Mouse (Mus musculus) kidney, postnatal 4 days (tissue): Measurements from ENCODE around the gene Tas1r2.

Experiments used
- DNase-seq, 2 experiments: peaks; one replicate each; pipeline ENCODE4 v3.0.0; 2021; ENCODE audit warnings: mixed read lengths in 2 of 2

The Tas1r2 gene

GRCm38 (mm10) chr4:139639801-139640200, 13.5 kb upstream of the Tas1r2 start:
- peak in 1 of 2 experiments; percentile 68 for DNase-seq

GRCm38 (mm10) chr4:139640333-139640732, 13.0 kb upstream of the Tas1r2 start:
- DNase-seq, result no peak

- DNase-seq, result no peak
These were observed 12.6 kb upstream of the Tas1r2 start for GRCm38 (mm10) chr4:139640775-139641174.

DNA sequence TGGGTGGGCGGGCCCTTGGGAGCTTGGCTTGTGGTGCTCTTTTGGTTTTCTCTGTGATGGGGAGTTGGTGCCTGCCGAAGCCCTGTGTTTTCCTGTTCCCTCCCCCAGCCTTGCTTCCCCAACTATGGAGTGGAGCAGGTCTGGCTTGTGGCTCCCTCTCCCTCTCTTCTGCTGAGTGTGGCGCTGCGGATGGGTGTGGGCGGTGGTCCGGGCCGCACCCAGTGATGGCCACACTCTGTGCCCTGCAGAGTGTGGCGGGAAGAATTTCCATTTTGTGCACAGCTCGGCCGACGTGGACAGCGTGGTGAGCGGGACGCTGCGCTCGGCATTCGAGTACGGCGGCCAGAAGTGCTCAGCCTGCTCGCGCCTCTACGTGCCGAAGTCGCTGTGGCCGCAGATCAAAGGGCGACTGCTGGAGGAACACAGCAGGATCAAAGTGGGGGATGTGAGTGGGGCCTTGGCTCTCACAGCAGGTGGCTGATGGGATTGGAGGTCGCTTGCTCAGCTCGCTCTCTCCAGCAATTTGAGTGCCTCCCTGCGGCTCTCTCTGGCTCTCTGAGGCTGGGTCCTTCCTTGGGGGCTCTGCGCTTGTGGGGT, 11.4 kb upstream of the Tas1r2 start:
- DNase-seq, result peak; percentile 44 to 58

DNA sequence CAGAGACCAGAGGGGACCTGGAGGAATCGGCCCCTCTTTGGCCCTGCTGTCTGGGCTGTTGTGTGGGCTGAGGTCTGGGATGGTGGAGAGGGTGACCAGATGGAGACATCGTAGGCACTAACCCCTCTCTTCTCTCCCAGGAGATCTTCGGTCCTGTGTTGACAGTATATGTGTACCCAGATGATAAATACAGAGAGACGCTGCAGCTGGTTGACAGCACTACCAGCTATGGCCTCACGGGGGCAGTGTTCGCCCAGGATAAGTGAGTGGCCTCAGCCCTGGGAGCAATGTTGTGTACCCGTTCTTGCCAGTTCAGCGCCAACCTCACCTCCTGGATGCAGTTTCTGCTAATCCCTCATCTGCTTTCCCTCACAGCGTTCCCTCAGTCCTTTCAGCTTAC, 9.4 kb upstream of the Tas1r2 start:
- peak; percentile 88 to 89 for DNase-seq

DNA sequence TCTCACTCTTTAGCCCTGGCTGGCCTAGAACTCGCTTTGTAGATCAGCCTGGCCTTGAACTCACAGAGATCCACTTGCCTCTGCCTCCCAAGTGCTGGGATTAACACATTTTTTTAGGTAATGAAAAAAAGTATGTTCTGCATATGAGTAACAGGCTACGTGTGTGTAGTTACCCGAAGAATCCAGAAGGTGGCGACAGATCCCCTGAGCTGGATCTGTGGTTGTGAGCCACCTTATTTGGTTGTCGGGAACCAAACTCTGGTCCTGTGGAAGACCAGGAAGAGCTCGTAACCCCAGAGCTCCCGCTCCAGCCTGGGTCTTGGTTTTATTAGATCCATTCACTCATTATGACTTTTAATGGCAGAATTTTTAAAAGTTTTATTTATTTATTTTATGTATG, 6.4 kb upstream of the Tas1r2 start:
- no peak for DNase-seq

DNA sequence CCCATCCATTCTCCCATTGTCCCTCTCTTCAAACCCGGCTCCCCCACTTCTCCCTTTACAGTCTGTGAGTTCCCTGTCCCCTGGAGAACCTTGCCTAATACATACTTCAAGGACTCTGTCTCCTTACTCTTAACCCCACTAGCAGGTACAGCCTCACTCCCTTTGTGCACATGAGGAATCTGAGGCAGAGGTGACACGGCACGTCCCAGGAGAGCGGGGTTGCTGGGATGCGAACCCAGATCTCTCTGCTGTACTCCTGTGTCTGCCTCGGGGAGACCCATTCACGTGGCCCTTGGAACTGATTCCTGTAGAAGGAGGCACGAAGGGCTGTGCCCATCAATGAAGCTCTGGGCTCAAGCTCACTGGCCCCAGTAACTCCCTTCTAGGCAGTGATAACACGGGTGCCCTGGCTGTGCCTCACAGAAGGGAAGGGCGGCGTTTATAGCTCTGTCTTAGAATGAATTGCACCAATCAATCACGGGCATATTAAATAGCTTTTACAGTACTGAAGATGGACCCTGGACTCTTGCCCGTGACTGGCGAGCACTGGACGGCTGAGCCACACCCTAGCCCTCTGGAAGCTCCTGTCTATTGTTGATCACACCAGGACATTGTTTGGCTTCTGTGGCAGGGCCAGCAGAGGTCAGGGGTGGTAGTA, 3.1 kb upstream of the Tas1r2 start:
- DNase-seq, result no peak

- no peak for DNase-seq
These were observed 2.4 kb upstream of the Tas1r2 start for GRCm38 (mm10) chr4:139650907-139651306.

GRCm38 (mm10) chr4:139661897-139662296, 8.6 kb downstream of the Tas1r2 start:
- DNase-seq, result no peak

DNA sequence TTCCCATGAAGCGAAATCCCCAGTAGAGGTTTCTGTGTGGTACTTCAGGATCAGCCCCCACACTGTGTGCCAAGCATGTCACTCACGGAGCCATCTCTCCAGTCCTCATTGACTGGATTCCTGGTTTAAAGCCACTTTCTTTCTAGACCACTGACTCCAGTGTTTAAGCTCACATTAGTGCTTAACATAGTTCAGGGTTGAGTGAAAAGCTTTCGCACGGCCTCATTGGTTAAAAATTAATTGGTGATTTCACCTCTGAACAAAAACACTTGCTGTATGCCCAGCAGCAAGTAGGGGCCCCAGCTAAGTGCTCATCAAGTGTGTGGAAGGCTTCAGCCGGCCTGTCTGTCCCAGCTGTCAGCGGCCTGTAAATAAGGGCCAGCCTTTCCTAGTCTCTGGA, 14.3 kb downstream of the Tas1r2 start:
- DNase-seq, result no peak

DNA sequence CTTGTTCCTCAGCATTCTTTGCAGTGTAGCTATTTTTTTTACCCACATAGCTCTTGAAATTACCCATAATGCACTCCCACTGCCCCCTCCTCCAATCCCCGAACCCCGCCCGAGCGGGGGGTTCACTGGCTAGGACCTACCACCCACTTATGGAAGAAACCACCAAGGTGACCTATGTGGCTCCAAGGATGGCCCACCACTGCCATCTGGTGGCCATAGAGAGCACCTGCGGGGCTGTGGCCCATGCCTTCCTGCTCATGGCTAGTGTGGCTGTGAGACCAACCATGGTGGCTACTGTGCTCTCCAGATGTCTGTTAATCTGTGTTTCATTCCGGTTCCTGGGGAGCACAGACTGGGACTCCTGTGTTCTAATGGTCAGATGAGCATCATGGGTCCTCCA, 16.5 kb downstream of the Tas1r2 start:
- DNase-seq, result peak; percentile 75 to 76

- DNase-seq, result no peak
These were observed 22.4 kb downstream of the Tas1r2 start for GRCm38 (mm10) chr4:139675696-139676095.

- DNase-seq, result peak in 1 of 2 experiments; percentile 19
These were observed 30.6 kb downstream of the Tas1r2 start for GRCm38 (mm10) chr4:139683728-139684638.

DNA sequence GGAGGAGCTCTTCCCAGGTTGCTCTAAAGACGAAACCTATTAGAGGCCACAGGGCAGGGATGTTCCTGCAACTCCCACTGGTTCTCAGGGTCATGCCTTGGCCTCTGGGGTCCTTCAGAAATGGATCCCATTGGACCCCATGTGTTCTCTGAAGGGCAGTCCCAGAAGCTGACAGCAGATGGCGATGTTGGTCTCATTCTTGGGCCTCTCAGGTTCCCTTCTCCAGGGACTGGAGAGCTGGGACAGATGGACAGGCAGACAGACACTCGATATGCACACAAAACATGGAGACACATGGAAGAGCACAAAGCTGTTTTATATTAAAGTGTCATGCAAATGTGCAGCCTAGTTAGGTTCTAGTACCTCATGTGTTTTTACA, 31.3 kb downstream of the Tas1r2 start:
- peak; percentile 80 to 82 for DNase-seq

DNA sequence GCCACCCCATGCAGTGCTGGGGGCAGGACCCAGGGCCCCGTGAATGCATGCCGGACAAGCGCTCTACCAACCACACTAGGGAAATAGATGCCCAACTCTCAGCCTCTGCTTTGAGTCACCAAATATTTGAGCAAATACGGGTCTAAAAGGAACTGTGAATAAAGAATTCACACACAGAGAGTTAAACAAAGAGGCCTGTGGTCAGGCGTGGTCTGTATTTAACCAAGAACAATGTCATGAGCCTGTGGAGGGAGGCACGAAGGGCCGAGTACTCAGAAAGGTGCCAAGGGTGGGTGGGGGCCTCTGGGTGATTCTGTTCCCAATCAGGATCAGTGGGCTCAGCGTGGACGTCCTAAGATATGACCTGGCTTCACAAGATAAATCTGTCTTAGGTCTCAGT, 34.7 kb downstream of the Tas1r2 start:
- no peak for DNase-seq

DNA sequence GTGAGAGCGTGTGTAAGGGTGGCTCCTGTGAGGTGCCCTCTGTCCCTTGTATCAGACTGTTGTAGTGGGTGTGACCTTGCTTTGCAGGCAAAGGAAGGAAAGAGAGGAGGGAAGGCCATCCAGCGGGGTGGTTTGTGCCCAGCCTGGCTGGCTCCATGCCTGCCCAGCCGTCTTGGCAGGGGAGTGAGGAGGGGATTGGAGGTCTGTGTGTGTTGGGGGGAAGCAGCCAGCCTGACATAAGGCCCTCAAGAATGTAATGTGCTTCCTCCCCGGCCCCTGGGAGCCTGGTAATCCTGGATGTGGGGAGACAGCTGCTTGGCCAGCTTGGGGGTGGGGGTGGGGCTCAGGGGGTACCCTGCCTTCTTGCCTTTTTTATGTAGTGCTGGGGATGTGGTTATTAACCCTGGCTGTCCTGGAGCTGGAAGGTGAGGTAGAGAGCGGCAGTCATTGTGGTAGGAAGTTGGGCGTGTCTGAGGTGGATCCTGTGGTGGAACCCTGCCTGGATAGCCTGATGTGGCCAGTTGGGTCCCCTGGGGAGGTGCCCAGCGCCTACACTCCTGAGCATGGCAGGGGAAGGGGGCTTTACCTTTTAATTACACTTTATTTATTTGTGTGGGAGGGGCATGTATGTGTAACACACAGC, 36.4 kb downstream of the Tas1r2 start:
- DNase-seq, result no peak

DNA sequence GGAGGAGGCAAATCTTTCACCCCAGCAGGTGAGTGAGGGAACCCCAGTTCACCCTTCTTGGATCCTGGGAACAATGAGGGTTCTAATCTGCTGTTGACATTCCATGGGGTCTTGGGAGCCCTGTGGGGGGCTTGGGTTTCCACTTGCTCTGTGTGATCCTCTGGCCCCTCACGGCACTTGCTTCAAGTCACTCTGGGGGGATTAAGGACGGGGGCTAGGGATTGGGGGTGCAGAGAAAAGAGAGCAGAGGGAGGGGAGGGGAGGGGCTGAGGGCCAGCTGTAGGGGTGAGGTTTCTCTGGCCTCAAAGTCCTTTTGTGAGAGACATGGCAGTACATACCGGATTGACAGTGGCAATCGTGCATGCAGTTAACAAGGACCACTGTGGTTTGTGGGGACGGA, 40.0 kb downstream of the Tas1r2 start:
- no peak for DNase-seq

DNA sequence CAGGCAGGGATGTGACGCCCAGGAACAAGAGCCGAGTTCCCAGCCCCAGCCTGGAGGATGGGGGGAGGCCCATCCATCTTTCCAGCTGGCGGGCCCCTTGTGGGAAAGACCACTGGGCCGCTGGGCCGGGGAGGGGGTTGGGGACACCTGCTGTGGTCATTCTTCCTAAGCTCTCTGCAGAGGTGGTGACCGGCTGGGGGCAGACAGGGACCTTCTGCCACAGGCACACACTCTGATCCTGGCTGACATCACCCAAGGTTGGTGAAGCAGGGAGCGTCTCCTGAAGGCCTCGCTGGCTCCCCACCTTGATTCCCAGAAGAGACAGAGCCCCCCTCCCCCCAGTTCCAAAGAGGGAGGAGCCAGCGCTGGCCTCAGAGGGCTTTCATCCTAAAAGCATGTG, 44.4 kb downstream of the Tas1r2 start:
- DNase-seq, result peak; percentile 16 to 24

DNA sequence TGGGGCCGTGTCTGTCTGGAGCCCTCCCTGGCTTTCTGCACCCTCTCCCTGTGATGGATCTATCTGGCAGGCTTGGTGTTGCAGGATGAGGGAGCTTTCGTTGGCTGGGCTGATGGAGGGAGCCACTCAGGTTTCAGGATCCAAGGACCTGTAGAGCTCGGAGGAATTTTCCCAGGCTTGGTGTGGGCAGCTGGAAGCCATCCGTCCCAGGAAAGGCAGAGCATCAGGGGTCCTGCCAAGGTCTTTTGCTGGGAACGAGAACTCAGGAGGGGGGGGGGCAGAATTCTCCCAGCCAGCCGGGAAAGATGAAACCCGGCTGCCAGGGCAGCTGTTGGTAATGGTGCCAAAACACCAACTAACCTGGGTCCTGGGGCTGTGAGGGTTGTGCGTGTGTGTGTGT, 45.3 kb downstream of the Tas1r2 start:
- DNase-seq, result no peak

GRCm38 (mm10) chr4:139702914-139703313, 49.6 kb downstream of the Tas1r2 start:
- DNase-seq, result no peak

DNA sequence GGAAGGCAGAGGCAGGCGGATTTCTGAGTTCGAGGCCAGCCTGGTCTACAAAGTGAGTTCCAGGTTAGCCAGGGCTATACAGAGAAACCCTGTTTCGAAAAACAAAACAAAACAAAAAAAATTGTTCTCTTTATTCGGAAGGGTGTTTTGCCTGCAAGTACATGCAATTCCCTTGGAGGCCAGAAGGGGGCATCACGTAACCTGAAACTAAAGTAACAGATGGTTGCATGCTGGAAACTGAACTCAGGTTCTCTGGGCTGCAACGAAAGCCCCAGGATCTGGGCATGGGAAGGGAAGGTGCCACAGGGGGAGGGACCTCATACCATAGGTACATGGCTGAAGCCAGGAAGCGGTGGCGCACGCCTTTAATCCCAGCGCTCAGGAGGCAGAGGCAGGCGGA, 50.1 kb downstream of the Tas1r2 start:
- no peak for DNase-seq

DNA sequence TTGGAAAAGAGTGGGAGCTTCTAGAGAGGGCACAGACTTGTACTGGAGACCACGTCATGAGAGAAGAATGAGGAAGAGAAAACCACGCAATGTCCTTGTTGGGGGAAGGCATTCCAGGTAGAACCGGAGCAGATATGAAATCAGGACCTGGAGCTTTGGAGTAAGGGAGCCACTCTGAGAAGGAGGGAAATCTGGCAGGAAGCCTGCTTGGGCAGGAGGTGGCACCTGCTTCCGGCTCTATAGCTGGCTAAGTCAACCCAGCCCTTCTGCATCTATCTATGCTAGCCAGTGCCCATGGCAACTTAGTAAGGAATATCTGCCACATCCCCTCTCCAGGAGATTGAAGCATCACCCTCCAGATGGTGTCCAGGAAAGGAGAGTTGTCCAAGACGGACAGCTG, 52.6 kb downstream of the Tas1r2 start:
- DNase-seq, result no peak
